Mouse (Mus musculus): Measurements from ENCODE around the gene Vat1.

GRCm38 (mm10) chr11:101450394-101450793, 15.6 kb downstream of the Vat1 start:
- TF ChIP-seq CTCF (conservative IDR thresholded peaks at IDR 0.05; ENCODE audit: insufficient read depth, insufficient read length, low read depth, low read length): peak; percentile 41
- TF ChIP-seq POLR2A (IDR thresholded peaks at IDR 0.05; ENCODE audit: low read depth, low read length): no peak
